Mouse (Mus musculus): Measurements from ENCODE around the gene Itpka. TPM values are rescaled to one million over a fixed set of nuclear protein-coding genes. Genes with fewer than 3 reads are reported as not detected.

The Itpka gene
- polyA plus RNA-seq, 1 experiment, result 251 TPM

DNA sequence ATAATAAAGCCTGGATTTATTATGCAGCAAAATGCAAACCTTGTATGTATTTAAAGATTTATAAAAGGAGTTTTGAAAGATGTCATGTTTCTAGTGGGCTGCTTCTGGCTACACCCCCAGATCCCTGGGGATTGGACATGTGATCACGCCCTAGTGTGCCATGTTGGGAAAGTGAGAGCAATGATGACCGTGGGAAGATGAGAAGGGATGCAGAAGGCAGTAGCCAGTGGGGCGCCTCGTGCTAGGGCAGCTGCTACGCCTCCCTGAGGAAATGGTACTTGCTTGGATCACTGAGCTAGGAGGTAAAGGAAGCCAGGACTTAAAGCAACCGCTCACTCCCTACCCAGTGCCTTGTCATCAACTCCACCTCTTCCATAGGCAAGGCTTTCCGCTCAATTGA is 5.4 kb downstream of the Itpka start:
- H3K27ac ChIP-seq (ENCODE audit: insufficient read depth, low read length), result peak overlapping the region; percentile 51
- 0 out of 2 replicates have a peak, but pooled peaks have one; percentile 32 for TF ChIP-seq POLR2A (IDR thresholded peaks at IDR 0.05; ENCODE audit: extremely low read depth, insufficient read depth, low read length)
- no peak for TF ChIP-seq CTCF (IDR thresholded peaks at IDR 0.05; ENCODE audit: extremely low read depth, insufficient read depth, low read length)

DNA sequence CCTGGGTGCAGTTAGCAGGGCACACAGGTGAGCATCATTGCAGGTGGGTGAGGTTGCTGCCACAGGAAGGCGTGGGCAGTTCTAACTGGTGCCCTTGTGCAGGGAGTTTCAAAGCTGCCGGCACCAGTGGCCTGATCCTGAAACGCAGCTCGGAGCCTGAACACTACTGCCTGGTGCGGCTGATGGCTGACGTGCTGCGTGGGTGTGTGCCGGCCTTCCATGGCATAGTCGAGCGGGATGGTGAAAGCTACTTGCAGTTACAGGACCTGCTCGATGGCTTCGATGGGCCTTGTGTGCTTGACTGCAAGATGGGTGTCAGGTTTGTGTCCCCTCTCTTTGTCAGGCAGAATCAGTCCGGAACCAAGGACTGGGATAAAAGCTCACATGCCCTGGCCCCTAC is 7.1 kb downstream of the Itpka start:
- peaks cover 11% of the 10 kb centered on the region for H3K4me1 ChIP-seq (ENCODE audit: control insufficient read depth, insufficient read depth, low read length)
- H3K27ac ChIP-seq (ENCODE audit: insufficient read depth, low read length), result peak overlapping the region; percentile 42; the same call in 1 of the 2 replicates
- TF ChIP-seq POLR2A (IDR thresholded peaks at IDR 0.05; ENCODE audit: extremely low read depth, insufficient read depth, low read length) (no peak), CTCF (IDR thresholded peaks at IDR 0.05; ENCODE audit: extremely low read depth, insufficient read depth, low read length) (no peak)
- H3K4me3 ChIP-seq (ENCODE audit: insufficient read depth, low read length), result no peak overlapping the region

More for the DNA sequence above, 5.4 kb downstream of the Itpka start:
- Histone ChIP-seq H3K4me3 (ENCODE audit: insufficient read depth, low read length) (no peak overlapping the region), H3K4me1 (ENCODE audit: control insufficient read depth, insufficient read depth, low read length) (peaks cover 11% of the 10 kb centered on the region)

DNA sequence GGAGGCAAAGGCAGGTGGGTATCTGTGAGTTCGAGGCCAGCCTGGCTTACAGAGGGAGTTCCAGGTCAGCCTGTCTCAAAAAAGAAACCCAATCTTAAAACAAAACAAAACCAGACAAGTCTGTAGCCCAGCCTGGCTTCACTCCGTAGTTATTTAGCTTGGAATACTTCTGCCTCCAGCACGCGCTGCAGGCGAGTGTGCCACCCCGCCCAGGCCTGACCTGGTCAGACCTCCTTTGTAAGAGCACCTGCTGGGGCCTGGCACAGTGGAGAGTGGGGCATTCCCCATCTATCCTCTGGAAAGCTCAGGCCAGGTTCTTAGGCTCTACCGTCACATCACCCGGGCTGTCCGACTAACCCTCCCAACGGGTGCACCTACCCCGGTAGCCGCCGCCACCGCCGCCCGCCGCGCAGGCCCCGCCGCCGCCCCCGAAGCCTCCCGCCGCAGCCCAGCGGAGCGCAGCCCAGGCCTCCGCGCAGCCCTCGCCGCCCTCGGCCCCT is 15.5 kb downstream of the Itpka start:
- Histone ChIP-seq H3K4me3 (ENCODE audit: insufficient read depth, low read length) (peak overlapping the region; percentile 44), H3K4me1 (ENCODE audit: control insufficient read depth, insufficient read depth, low read length) (peaks cover 1% of the 10 kb centered on the region; the same call in 1 of the 2 replicates), H3K27ac (ENCODE audit: insufficient read depth, low read length) (peak overlapping the region; percentile 66; the same call in 1 of the 2 replicates)
- TF ChIP-seq CTCF (IDR thresholded peaks at IDR 0.05; ENCODE audit: extremely low read depth, insufficient read depth, low read length), result no peak
- no peak for TF ChIP-seq POLR2A (IDR thresholded peaks at IDR 0.05; ENCODE audit: extremely low read depth, insufficient read depth, low read length)

DNA sequence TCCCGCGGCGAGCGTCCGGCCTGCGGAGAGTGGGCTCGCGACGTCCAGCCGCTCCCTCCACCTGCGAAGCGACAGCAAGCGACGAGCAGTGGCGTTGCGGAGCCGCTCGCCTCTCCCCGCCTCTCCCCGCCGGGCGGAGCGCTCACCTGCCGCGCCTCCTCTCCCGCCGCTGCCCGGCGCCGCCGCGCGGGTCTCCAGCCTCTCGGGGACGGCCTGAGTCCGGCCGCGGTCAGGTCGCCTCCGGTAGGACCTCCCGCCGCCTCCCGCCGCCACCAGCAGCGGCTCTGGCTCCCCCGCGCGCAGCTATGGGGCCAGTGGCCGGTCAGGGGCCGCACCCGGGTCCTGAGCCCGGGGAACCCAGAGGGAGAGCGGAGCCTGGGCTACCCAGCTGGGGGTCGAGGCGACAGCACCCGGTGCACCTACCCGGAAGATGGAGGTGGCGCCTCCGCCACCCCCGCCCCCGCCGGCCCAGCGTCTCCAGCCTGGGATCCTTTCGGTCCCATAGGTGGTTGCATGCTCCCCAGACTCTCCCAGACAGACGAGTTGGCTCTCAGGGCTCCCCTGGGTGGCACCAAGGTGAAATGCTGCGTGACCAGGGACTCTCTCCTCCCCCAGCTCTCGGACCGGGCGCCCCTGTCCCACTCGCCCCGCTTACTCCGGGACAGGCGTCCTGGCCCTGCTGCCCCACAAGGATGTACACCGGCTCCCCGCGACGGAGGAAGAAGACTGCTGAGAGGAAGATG is 16.1 kb downstream of the Itpka start:
- Histone ChIP-seq H3K4me3 (ENCODE audit: insufficient read depth, low read length) (peak overlapping the region; percentile 44), H3K4me1 (ENCODE audit: control insufficient read depth, insufficient read depth, low read length) (peaks cover 1% of the 10 kb centered on the region; the same call in 1 of the 2 replicates), H3K27ac (ENCODE audit: insufficient read depth, low read length) (peak overlapping the region; percentile 66)
- TF ChIP-seq POLR2A (IDR thresholded peaks at IDR 0.05; ENCODE audit: extremely low read depth, insufficient read depth, low read length), result no peak
- no peak for TF ChIP-seq CTCF (IDR thresholded peaks at IDR 0.05; ENCODE audit: extremely low read depth, insufficient read depth, low read length)

DNA sequence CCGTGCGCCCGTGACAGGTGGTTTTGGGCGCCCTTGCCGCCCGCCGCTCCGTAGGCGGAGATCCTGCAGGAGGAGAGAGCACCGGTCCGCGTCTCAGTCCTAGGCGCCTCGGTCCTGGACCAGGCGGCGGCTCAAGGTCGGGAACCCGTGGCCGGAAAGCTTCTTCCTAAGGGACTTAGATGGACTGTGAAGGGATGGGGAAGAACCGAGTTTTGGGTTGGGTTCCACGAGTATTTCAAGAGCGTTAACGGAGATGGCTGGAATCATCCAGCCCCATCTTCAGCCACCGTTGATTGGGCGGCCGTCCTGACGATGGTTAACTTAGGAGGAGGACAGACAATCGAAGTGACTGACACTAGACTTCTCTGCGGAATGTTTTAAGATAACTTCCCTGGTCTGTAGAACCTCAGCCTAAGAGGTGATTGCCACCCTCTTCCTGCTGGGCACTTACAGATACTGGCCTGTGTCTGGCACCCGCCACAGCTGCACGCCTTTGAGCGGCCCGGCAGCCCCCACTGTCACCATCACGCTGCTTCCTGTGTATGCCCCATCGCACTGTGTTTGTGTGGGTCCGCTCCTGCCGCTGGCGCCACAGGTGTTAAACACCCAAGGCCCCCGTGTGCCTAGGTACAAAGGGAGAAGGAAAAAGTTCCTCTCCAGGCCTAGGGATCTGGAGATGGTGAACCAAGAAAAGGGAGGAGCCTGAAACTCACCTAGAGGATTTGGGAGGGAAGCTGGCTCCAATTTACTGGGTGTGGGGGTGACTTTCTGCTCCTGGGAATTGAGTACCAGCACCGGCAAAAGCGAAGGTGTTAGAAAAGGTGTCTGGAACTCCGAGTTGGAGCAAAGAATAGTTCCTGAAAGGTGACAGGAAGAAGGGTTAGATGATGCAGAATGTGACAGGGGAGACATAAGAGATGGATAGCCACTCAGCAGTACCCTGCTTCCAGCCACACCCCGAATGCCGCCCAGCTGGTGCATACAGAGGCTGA is 17.0 kb downstream of the Itpka start:
- TF ChIP-seq POLR2A (IDR thresholded peaks at IDR 0.05; ENCODE audit: extremely low read depth, insufficient read depth, low read length) (no peak), CTCF (IDR thresholded peaks at IDR 0.05; ENCODE audit: extremely low read depth, insufficient read depth, low read length) (no peak)
- Histone ChIP-seq H3K27ac (ENCODE audit: insufficient read depth, low read length) (no peak overlapping the region), H3K4me3 (ENCODE audit: insufficient read depth, low read length) (peak overlapping the region; percentile 44), H3K4me1 (ENCODE audit: control insufficient read depth, insufficient read depth, low read length) (peaks cover 1% of the 10 kb centered on the region; the same call in 1 of the 2 replicates)

DNA sequence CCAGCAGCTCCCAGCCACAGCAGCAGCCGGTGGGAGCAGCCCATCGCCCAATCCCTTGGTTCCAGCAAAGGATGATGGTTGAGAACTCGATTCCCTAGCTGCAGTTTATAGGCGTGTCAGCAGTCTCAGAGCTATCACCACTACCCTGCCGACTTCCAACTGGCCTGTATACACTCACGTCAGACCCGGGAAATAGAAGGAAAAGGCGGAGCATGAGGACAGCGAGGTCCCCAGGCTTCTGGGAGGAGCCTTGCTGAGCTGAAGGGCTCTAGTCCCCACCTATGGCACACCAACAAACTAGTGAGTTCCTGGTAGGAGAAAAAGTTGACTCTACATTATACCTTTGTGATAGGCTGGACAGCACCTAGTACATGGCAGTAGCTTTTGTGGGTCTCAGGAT is 18.1 kb downstream of the Itpka start, which contains the start of gene Ltk:
TSS of gene Ltk (minus strand) at position 181 of the 400 bp plus-strand sequence.
- H3K4me3 ChIP-seq (ENCODE audit: insufficient read depth, low read length), result peak within 1 kb of the TSS; percentile 44; the same call in 1 of the 2 replicates
- no peak for TF ChIP-seq CTCF (IDR thresholded peaks at IDR 0.05; ENCODE audit: extremely low read depth, insufficient read depth, low read length)
- H3K4me1 ChIP-seq (ENCODE audit: control insufficient read depth, insufficient read depth, low read length), result peaks cover 1% of the 10 kb centered on the region; the same call in 1 of the 2 replicates
- no peak within 1 kb of the TSS for H3K27ac ChIP-seq (ENCODE audit: insufficient read depth, low read length)

DNA sequence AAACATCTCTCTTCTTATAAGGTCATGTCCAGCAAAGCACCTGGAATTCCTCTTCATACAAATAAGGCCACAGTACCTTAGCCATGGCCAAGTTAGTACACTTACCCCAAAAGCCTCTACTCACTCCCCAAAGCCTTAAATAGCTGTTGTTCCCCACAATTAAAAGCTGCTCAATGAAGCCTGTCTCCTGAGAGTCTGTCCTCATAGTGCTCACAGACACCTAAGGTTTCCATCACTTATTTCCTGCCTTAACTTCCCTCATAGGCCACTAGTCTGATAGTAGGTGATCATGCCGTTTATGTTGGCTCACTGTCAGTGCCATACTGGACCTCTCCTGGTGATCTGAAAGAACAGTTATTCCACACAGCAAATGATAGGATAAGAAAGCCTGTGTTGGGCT is 20.1 kb downstream of the Itpka start:
- no peak overlapping the region for H3K27ac ChIP-seq (ENCODE audit: insufficient read depth, low read length)
- peaks cover 1% of the 10 kb centered on the region; the same call in 1 of the 2 replicates for H3K4me1 ChIP-seq (ENCODE audit: control insufficient read depth, insufficient read depth, low read length)
- H3K4me3 ChIP-seq (ENCODE audit: insufficient read depth, low read length), result no peak overlapping the region
- TF ChIP-seq CTCF (IDR thresholded peaks at IDR 0.05; ENCODE audit: extremely low read depth, insufficient read depth, low read length) (no peak), POLR2A (IDR thresholded peaks at IDR 0.05; ENCODE audit: extremely low read depth, insufficient read depth, low read length) (no peak)

DNA sequence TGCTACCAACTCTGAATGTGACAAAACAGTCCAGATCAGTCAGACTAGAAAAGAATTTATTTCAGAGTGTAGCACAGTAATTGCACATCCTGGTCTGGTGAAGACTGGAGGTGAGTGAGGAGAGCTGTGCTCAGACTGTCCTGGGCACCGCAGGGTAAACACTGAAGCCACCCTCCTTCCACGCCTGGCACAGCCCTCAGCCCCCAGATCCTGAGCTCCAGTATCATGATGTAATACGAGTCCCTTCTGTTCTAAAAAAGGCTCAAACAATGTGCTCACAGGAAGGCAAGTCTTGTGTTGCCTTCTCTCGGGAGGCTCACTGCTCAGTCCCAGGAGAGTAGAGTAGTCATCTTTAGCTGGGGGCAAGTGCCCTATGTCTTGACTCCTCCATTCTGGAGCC is 21.8 kb downstream of the Itpka start:
- no peaks in the 10 kb centered on the region for H3K4me1 ChIP-seq (ENCODE audit: control insufficient read depth, insufficient read depth, low read length)
- no peak overlapping the region for H3K4me3 ChIP-seq (ENCODE audit: insufficient read depth, low read length)
- no peak for TF ChIP-seq CTCF (IDR thresholded peaks at IDR 0.05; ENCODE audit: extremely low read depth, insufficient read depth, low read length)
- no peak for TF ChIP-seq POLR2A (IDR thresholded peaks at IDR 0.05; ENCODE audit: extremely low read depth, insufficient read depth, low read length)
- no peak overlapping the region for H3K27ac ChIP-seq (ENCODE audit: insufficient read depth, low read length)

DNA sequence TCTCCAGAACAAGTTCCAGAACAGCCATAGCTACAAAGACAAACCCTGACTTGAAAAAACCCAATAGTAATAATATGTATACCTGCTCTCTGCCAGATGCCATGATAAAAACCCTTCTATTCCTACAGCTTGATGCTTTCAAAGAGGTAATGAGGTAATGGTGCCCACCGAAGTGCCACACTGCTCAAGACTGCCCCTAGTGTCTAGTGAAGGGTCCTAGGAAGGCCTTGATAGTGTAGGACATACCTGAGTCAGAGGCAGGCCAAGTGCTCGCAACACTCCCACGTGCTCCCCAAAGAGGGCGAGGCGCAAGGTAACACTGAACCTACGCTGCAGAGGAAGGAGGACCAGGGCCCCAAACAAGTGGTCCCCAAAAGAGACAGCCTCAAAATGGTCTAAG is 25.1 kb downstream of the Itpka start:
- TF ChIP-seq CTCF (IDR thresholded peaks at IDR 0.05; ENCODE audit: extremely low read depth, insufficient read depth, low read length) (peak; percentile 25; the same call in 1 of the 2 replicates), POLR2A (IDR thresholded peaks at IDR 0.05; ENCODE audit: extremely low read depth, insufficient read depth, low read length) (no peak)
- no peak overlapping the region for H3K4me3 ChIP-seq (ENCODE audit: insufficient read depth, low read length)
- no peaks in the 10 kb centered on the region for H3K4me1 ChIP-seq (ENCODE audit: control insufficient read depth, insufficient read depth, low read length)
- no peak overlapping the region for H3K27ac ChIP-seq (ENCODE audit: insufficient read depth, low read length)
